Mouse (Mus musculus): ENCODE measurements at regions not wholly inside any gene's neighbourhood (a gene's known extent, or its start where the extent isn't known, plus 50 kb on each side); places are given as distances from the start of the nearest gene placed in this dataset.

DNA sequence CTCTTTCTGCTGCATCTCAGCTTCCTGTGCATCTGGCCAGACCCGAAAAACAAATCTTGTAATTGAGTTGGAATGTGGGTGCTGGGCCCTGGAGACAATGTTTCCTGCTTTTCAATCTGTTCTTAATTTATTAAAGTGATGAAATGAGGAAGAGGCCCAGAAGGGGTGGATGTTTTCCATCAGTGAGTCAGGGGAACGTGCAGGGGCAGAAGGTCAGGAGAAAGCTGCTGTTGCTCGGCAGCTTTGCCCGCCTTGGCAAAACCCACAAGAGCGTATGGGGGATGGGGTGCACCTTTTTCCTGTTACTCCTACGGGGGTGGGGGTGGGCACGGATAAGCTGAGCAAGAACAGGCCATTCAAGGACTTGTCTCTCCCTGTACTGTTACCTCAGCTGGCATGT is 156.2 kb downstream of the Dmrta2 start:
- Histone ChIP-seq H3K4me2 (no peak overlapping the region), H3K27me3 (ENCODE audit: control insufficient read depth, insufficient read depth, low read length) (no peaks in the 10 kb centered on the region), H3K27ac (ENCODE audit: low read depth, low read length) (no peak overlapping the region), H3K36me3 (ENCODE audit: control insufficient read depth, insufficient read depth, low read length) (no peaks in the 10 kb centered on the region), H3K9ac (ENCODE audit: low read depth, low read length) (no peak overlapping the region), H3K4me3 (ENCODE audit: low read depth, low read length) (no peak overlapping the region), H3K9me3 (replicated peaks; ENCODE audit: control insufficient read depth, low read length) (no peaks in the 10 kb centered on the region), H3K4me1 (ENCODE audit: control insufficient read depth, insufficient read depth, low read length) (no peaks in the 10 kb centered on the region)
- peak; percentile 67 for ATAC-seq (replicated peaks; ENCODE audit: insufficient number of reproducible peaks, low FRiP score, low TSS enrichment)
- WGBS (ENCODE audit: insufficient replicate concordance): 25% methylated on average over 7 of the region's 7 CpGs

DNA sequence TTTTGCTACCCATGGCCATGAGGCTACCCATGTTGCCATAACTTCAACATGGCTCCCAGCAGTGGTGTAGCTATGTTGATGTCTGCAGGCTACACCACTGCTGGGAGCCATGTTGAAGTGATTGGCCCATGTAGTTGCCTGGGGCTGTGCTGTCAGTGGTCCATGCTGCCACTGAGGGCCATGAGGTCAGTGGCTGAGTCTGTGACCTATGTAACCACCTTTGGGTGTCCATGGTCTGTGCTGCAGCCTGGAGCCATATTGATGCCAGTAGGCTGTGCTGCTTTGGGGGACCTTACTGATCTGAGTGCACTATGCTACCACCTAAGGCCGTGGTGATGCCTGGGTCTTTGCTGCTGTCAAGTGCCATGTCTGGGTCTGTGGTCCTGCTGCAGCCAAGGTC is 167.4 kb downstream of the Dmrta2 start:
- no peak overlapping the region for H3K9ac ChIP-seq (ENCODE audit: low read depth, low read length)
- no peak overlapping the region for H3K4me2 ChIP-seq
- 84% methylated on average over 1 of the region's 1 CpGs for WGBS (ENCODE audit: insufficient replicate concordance)
- H3K27me3 ChIP-seq (ENCODE audit: control insufficient read depth, insufficient read depth, low read length): no peaks in the 10 kb centered on the region
- ATAC-seq (replicated peaks; ENCODE audit: insufficient number of reproducible peaks, low FRiP score, low TSS enrichment): 0 out of 2 replicates have a peak, but pooled peaks have one; percentile 18
- H3K27ac ChIP-seq (ENCODE audit: low read depth, low read length): no peak overlapping the region
- no peaks in the 10 kb centered on the region for H3K9me3 ChIP-seq (replicated peaks; ENCODE audit: control insufficient read depth, low read length)
- no peaks in the 10 kb centered on the region for H3K36me3 ChIP-seq (ENCODE audit: control insufficient read depth, insufficient read depth, low read length)
- H3K4me1 ChIP-seq (ENCODE audit: control insufficient read depth, insufficient read depth, low read length): no peaks in the 10 kb centered on the region
- H3K4me3 ChIP-seq (ENCODE audit: low read depth, low read length): no peak overlapping the region

DNA sequence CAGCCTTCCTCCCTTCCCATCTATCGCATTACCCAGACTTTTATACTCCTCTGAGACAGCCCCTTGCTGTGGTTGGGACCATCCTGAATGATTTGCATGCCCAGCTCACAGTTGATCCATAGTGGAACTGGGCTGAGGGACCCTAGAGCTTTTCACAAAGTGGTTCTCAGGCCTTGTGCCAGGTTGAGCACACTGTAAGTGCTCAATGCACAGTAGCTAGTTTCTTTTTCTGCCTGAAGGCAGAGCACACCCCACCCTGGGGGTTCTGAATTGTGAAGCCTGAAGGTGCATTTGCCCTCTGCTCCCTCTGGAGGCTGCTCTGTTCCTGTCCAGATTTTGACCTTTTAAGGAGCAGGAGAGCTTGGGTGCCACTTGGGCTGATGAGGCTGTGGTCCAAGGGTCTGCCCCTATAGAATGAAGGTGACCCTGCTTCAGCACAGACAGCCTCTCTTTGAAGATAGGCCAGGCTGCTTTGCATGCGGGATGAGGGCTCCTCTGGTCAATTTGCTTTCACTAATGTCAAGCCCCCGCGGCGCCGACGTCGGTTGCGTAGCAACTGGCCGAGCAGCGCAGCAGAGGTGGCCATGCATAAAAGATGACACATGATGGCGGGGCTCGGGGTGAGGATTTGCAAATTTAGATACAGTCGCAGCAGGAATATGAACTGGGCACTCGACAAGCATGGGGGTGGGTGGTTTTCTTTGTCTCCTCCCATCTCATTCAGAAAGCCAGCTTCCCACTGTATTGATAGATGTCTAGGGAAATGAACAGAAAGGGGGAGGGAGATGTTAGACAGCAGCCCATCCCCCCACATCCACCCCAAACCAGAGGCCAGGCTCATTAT is 174.5 kb downstream of the Dmrta2 start:
- Histone ChIP-seq H3K36me3 (ENCODE audit: control insufficient read depth, insufficient read depth, low read length) (no peaks in the 10 kb centered on the region), H3K27me3 (ENCODE audit: control insufficient read depth, insufficient read depth, low read length) (no peaks in the 10 kb centered on the region), H3K4me3 (ENCODE audit: low read depth, low read length) (no peak overlapping the region), H3K4me1 (ENCODE audit: control insufficient read depth, insufficient read depth, low read length) (no peaks in the 10 kb centered on the region), H3K27ac (ENCODE audit: low read depth, low read length) (no peak overlapping the region), H3K9ac (ENCODE audit: low read depth, low read length) (no peak overlapping the region), H3K4me2 (peak overlapping the region; percentile 33), H3K9me3 (replicated peaks; ENCODE audit: control insufficient read depth, low read length) (no peaks in the 10 kb centered on the region)
- 40% methylated on average over 15 of the region's 15 CpGs for WGBS (ENCODE audit: insufficient replicate concordance)
- ATAC-seq (replicated peaks; ENCODE audit: insufficient number of reproducible peaks, low FRiP score, low TSS enrichment): no peak

All from heart, embryonic 11.5 days (tissue).